8 mouse cellular contexts compared by ENCODE assay signal in the genomic region with DNA sequence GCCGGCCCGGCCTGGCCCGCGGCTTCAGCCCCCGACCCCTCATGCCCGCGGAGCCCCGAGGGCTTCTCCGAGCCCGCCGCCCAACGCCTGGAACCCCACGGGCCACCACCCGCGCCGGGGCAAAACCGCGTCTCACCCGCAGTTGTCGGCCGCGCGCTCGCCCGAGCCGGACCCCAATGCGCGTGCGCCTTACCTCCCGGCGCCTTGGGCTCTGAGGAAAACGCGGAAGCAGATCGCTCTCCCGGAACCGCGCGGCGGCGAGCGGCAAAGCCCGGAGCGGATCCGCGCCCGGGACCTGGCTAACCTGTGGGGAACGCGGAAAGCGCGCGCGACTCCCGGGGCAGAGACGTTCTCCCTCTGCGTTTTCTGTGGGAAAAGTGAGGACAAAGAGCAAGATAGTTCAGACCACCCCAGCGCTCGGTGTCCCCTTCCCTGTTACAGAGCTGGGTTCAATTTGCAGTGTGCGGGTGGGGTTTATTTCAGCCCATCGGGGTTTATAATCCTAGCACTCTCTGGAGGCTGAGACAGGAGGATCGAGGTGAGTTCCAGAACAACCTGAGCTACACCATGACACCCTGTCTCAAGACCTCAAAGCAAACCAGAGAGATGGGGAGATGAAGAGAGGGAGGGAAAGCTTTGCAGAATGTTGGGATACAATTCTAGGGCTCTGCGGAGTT. TPM values are rescaled to one million over a fixed set of nuclear protein-coding genes. Genes with fewer than 3 reads are reported as not detected.
DNase-seq lines count a peak whose midpoint lies in the region; ATAC-seq lines count a peak whose summit lies in the region.

Gene Kansl3, minus strand, starts transcription at position 213 of the 677 bp plus-strand sequence.

- peaks cover 7% of the 10 kb centered on the region for H3K36me3 ChIP-seq in hindbrain, embryonic 15.5 days
- H3K36me3 ChIP-seq in macrophage (ENCODE audit: inconsistent target), result peaks cover 8% of the 10 kb centered on the region; the same call in 1 of the 2 replicates

- H3K27me3 ChIP-seq in hindbrain, embryonic 15.5 days, result no peaks in the 10 kb centered on the region

- peak within 1 kb of the TSS; percentile 89 for H3K9ac ChIP-seq in hindbrain, embryonic 15.5 days

- H3K4me3 ChIP-seq in hindbrain, embryonic 15.5 days, result peak within 1 kb of the TSS; percentile 95
- peak within 1 kb of the TSS; percentile 75 for H3K4me3 ChIP-seq in macrophage (ENCODE audit: inconsistent target)

- peak within 1 kb of the TSS; percentile 70 for H3K4me2 ChIP-seq in hindbrain, embryonic 15.5 days

- ATAC-seq in hindbrain, embryonic 15.5 days (ENCODE audit: low FRiP score, low read depth), result peak; percentile 84

- peaks cover 45% of the 10 kb centered on the region for H3K79me2 ChIP-seq in macrophage (ENCODE audit: inconsistent target)

- DNase-seq in T-cell, adult 2 months (ENCODE audit: low spot score), result peak; percentile 87
- DNase-seq in cerebellum, postnatal 36 days, result peak; percentile 89 to 91
- peak; percentile 84 for DNase-seq in frontal cortex, postnatal 36 days (ENCODE audit: low spot score in 2 of 2)
- peak; percentile 65 for DNase-seq in left cerebral cortex, adult 11 months (ENCODE audit: low spot score)
- peak; percentile 84 for DNase-seq in right cerebral cortex, adult 18-20 months
- peak; percentile 66 for DNase-seq in urinary bladder, postnatal 10 days (ENCODE audit: low spot score)

- no peaks in the 10 kb centered on the region for H3K9me3 ChIP-seq in hindbrain, embryonic 15.5 days

- H3K27ac ChIP-seq in hindbrain, embryonic 15.5 days (replicated peaks), result peak within 1 kb of the TSS; percentile 77
- H3K27ac ChIP-seq in macrophage, result peak within 1 kb of the TSS; percentile 31

- peaks cover 18% of the 10 kb centered on the region for H3K4me1 ChIP-seq in hindbrain, embryonic 15.5 days (replicated peaks)

- 4% methylated on average over 55 of the region's 61 CpGs for WGBS in hindbrain, embryonic 15.5 days
- 6% methylated on average over 52 of the region's 61 CpGs for WGBS in macrophage (ENCODE audit: missing documents)

RNA-seq across cellular contexts. Expression of gene Kansl3, which starts in this region (rescaled TPM):
- 37.9 and 38.9 TPM in 2 replicates for polyA plus RNA-seq in hindbrain, embryonic 15.5 days (2015; fragmentation: Nextera tagmentation; extraction: Ambion mirVana)
- 100 to 1,000 TPM in 25 of 26 experiments, 10 to 100 TPM in 1; 79.6 to 207 (median 146) TPM for total RNA-seq in macrophage (2018; cell fraction: chromatin; rRNA removed)
- 10 to 100 TPM; 15.6 to 44.9 (median 24.5) TPM for total RNA-seq in macrophage (2018; cell fraction: cytosol; rRNA removed)
- 100 to 1,000 TPM in 7 of 26 experiments, 10 to 100 TPM in 19; 55.0 to 184 (median 86.7) TPM for total RNA-seq in macrophage (2018; cell fraction: nucleus; rRNA removed)
- polyA plus RNA-seq in macrophage (2018), result 16.0 to 20.0 TPM (median 18.9 TPM) in 3 replicates

Comparison
In these comparisons a context has a peak if more than half of its experiments do, and no peak if none do; other contexts are left out.
1. Peak in every context shown above with its lines: DNase-seq, ATAC-seq, H3K4me3 ChIP-seq and H3K27ac ChIP-seq.